Mouse (Mus musculus) testis, adult 2 months (tissue): Measurements from ENCODE around the gene Mdk. TPM values are rescaled to one million over a fixed set of nuclear protein-coding genes. Genes with fewer than 3 reads are reported as not detected.

ENCODE experiments used
- H3K27ac ChIP-seq: fragments of 200-500 bp; 2 replicates; pipeline ENCODE4 v1.5.1; 2012; ENCODE audit warnings: low read depth, low read length; ENCODE audit not compliant: control insufficient read depth, insufficient read depth
- H3K27me3 ChIP-seq: fragments of 200-500 bp; 2 replicates; pipeline ENCODE4 v1.6.1; 2012; ENCODE audit warnings: mild to moderate bottlenecking, low read length, moderate library complexity; ENCODE audit not compliant: control insufficient read depth, insufficient read depth
- H3K36me3 ChIP-seq: fragments of 200-500 bp; 2 replicates; pipeline ENCODE4 v1.6.1; 2012; ENCODE audit warnings: mild to moderate bottlenecking, low read length; ENCODE audit not compliant: control insufficient read depth, insufficient read depth
- H3K4me1 ChIP-seq: fragments of 200-500 bp; 2 replicates; pipeline ENCODE4 v1.6.1; 2012; ENCODE audit warnings: low read length; ENCODE audit not compliant: control insufficient read depth, insufficient read depth
- H3K4me3 ChIP-seq: fragments of 200-500 bp; 2 replicates; pipeline ENCODE4 v1.5.1; 2012; ENCODE audit warnings: low read depth, mild to moderate bottlenecking, low read length, moderate library complexity, mixed read lengths; ENCODE audit not compliant: control insufficient read depth
- CTCF ChIP-seq: fragments of 200-500 bp; IDR thresholded peaks from 2 replicates; pipeline ENCODE4 v1.5.1; 2012; ENCODE audit warnings: low read depth, mild to moderate bottlenecking, inconsistent platforms, low read length, moderate library complexity; ENCODE audit not compliant: control insufficient read depth, insufficient read depth, insufficient replicate concordance
- POLR2A ChIP-seq: fragments of 200-500 bp; IDR thresholded peaks from 2 replicates; pipeline ENCODE4 v1.6.1; 2012; ENCODE audit warnings: low read depth, mild to moderate bottlenecking, inconsistent platforms, low read length, moderate library complexity; ENCODE audit not compliant: control insufficient read depth
- polyA plus RNA-seq: library from polyadenylated mRNA; depleted of rRNA; stranded (reverse); fragments of >200 nt; gene quantifications from 2 replicates; pipeline ENCODE4 v1.2.3, GENCODE M21; 2012

The Mdk gene
- polyA plus RNA-seq, 1 experiment, result 9.6 TPM

DNA sequence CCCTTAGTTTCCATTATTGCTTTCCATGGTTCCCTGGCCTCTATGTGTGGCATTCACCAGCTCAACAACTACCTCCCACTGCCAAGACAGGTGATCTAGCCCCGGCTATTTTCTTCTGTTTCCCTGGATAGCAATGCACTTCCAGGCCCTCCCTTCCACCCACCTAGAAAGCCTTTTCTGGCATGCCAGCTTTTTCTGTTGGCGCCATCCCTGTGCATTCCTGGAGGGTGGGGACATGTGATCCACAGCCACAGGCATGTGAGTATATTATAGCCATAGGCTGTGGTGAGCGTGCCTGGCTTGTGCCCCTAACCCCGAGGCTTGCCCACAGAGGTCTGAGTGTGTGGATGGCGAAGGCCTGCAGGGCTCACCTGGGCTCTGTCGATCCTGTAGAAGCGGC lies 4.1 kb upstream of the Mdk start:
- H3K27ac ChIP-seq, result no peak overlapping the region
- no peaks in the 10 kb centered on the region for H3K27me3 ChIP-seq
- TF ChIP-seq CTCF (no peak), POLR2A (no peak)
- no peak overlapping the region for H3K4me3 ChIP-seq
- no peaks in the 10 kb centered on the region for H3K36me3 ChIP-seq
- peaks cover 6% of the 10 kb centered on the region for H3K4me1 ChIP-seq

DNA sequence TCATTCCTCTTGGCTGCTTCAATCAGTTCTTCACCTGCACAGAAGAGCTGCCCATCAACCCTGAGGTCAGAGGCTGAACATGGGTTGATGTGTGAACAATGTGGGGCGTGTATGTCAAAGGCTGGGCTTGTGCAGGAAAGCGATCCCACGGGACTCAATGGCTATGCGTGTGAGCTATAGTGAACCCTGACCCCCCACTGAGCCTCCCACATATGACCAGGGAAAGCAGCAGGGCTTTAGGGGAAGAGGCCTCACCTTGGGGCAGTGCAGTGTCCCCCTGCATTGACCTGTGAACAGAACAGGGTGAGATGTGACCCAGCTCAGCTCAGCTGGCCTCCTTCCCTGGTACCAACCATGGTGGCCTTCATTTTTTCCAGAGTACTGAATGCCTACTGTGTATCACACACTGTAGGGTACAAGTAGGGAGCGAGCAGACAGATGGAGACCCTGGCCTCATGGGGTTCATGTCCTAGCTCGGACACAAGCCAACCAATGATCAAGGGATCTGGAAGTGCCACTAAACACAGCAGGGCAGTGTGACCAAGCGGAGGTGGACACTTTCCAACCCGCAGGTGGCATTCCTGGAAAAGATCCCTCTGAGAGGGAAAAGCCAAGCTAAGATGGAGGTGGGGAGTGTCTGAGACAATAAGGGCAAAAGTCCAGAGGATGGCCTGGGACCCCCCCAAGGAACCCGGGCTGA lies 2.9 kb upstream of the Mdk start:
- no peaks in the 10 kb centered on the region for H3K36me3 ChIP-seq
- TF ChIP-seq CTCF, result no peak
- TF ChIP-seq POLR2A, result no peak
- no peak overlapping the region for H3K27ac ChIP-seq
- H3K4me1 ChIP-seq, result peaks cover 13% of the 10 kb centered on the region
- no peaks in the 10 kb centered on the region for H3K27me3 ChIP-seq
- H3K4me3 ChIP-seq, result no peak overlapping the region

DNA sequence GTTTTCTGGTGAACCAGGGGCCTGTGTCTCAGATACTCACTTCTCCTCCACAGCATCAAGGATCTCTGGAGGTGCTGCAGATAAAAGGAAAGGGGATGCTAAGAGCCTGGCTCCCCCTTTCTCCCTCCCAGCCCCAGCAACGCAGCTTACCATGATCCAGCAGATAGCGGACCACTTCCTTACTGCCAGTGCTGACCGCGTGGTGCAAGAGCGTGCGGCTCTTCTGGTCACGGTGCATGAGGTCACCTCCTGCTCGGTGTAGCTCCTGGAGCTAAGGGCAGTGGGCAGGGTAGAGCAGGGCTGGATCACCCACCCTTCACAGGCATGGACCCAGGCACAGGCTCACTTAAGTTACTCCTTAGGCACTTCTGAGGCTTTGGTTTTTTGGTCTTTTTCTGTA lies 1.9 kb upstream of the Mdk start:
- H3K4me3 ChIP-seq, result no peak overlapping the region
- TF ChIP-seq POLR2A, result no peak
- TF ChIP-seq CTCF, result no peak
- peaks cover 16% of the 10 kb centered on the region for H3K4me1 ChIP-seq
- no peaks in the 10 kb centered on the region for H3K27me3 ChIP-seq
- H3K27ac ChIP-seq, result no peak overlapping the region
- H3K36me3 ChIP-seq, result no peaks in the 10 kb centered on the region

DNA sequence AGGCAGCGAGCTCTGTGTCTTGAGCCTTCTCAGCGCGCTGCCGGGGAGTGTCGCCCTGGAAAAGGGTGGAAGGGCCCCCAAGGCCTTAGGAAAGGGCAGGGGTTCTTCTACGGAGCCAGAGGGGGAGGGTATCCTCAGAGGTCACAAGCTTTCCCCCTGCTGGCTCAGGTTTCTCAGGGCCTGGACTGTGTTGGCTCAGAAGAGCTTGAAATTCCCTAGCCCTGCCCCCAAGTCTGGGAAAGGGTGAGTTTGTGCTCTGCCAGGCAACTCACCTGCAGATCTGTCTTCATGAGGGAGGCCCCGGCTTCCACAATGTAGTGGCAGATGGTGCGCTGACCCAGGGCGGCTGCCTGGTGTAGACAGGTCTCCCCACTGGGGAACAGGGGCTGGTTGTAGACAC lies 1.4 kb upstream of the Mdk start:
- Histone ChIP-seq H3K4me1 (peaks cover 16% of the 10 kb centered on the region), H3K36me3 (no peaks in the 10 kb centered on the region), H3K4me3 (no peak overlapping the region), H3K27me3 (no peaks in the 10 kb centered on the region), H3K27ac (no peak overlapping the region)
- TF ChIP-seq CTCF (no peak), POLR2A (no peak)

DNA sequence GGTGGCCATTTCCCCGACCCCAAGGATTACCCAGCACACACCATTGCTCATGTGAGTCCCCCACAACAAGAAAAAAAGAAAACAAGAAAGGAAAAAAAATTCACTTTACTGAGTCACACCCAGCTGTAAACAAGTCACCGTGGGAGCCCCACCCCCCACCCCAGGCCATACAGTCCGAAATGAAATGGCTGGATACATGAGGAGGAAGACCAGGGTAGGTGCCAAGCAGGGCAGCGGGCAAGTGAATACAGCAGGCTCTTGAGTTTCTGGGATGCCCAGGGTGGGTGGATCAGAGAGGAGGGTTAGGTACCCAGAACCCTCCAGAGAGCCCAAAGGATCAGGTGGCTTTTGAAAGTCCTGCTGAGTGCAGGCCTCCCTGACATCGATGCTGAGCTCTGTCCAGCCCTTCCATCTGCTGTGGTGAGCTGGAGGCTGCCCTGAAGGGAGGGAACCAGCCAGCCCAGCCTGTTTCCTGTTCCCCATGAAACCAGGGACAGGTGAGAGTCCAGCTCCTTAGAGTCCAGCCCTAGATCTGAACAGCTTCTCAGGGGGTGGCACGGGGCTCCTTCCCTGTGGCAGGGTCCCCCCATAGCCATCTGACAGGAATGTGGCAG lies 747 bp upstream of the Mdk start:
- TF ChIP-seq CTCF, result no peak
- TF ChIP-seq POLR2A, result no peak
- Histone ChIP-seq H3K36me3 (no peaks in the 10 kb centered on the region), H3K27me3 (no peaks in the 10 kb centered on the region), H3K27ac (no peak overlapping the region), H3K4me3 (no peak overlapping the region), H3K4me1 (peaks cover 16% of the 10 kb centered on the region)

DNA sequence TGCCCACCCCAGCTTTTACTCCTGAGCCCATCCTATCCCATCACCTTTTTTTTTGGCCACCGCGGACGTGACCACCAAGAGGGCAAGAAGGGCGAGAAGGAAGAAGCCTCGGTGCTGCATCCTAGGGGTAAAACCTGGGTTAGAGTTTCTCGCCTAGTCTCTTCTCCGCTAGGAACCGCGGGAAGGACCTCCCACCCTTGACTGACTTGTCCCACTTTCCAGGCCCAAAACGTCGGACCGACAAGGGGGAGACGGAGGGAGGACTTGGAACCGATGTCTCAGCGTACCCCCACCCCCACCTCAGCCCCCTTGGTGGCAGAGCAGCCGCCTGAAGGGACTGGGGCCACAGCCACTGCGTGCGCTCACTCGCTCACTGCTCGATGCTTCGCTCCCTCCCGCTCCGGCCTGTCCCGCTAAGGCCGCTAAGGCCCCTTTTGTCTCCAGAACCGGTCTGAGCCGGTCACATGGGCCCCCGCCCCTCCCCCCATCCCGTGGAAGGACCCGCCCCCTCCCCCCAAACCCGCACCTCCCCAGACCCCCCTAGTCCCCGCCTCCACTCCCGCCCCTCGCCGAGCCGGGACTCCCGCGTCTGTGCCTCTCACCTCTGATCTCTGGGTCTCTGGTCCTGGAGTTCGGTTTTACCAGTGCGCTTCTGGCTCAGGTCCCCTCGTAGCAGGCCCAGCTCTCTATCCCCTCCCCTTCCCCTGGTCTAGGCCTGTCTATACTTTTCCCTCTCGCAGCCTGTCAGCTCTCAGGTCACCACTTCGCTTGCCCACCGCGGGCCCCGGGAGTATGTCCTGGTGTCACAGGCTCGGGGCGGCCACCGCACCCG lies 553 bp downstream of the Mdk start:
- no peak overlapping the region for H3K27ac ChIP-seq
- no peak for TF ChIP-seq POLR2A
- TF ChIP-seq CTCF, result no peak
- H3K27me3 ChIP-seq, result no peaks in the 10 kb centered on the region
- no peaks in the 10 kb centered on the region for H3K36me3 ChIP-seq
- H3K4me3 ChIP-seq, result peak overlapping the region; percentile 73
- peaks cover 16% of the 10 kb centered on the region for H3K4me1 ChIP-seq

DNA sequence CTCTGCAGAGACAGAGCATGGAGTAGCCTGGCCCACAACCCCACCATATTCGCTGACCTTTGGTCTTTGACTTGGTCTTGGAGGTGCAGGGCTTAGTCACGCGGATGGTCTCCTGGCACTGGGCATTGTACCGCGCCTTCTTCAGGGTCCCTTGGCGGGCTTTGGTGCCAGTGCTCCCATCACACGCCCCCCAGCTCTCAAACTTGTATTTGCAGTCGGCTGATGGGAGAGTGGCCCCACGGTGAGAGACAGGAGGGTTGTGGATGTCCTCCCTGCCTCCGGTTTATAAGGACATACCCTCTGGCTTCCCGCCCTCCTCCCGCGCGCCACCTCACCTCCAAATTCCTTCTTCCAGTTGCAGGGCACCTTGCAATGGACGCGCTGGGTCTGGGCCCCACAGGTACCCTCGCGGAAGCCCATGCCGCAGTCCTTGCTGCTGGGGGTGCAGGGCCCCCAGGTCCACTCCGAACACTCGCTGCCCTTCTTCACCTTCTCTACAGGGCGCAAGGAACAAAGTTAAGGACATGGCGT lies 1.3 kb downstream of the Mdk start:
- peak overlapping the region; percentile 50 for H3K4me3 ChIP-seq
- TF ChIP-seq CTCF, result no peak
- no peak for TF ChIP-seq POLR2A
- H3K27me3 ChIP-seq, result no peaks in the 10 kb centered on the region
- H3K27ac ChIP-seq, result no peak overlapping the region
- peaks cover 16% of the 10 kb centered on the region for H3K4me1 ChIP-seq
- H3K36me3 ChIP-seq, result no peaks in the 10 kb centered on the region
